Mouse (Mus musculus): ENCODE data around the gene Alk. TPM values are rescaled to one million over a fixed set of nuclear protein-coding genes. Genes with fewer than 3 reads are reported as not detected.
"Not testable (repeated sequence)": the region's sequence is repeated elsewhere in the genome, so short reads cannot be mapped to it uniquely, and the experiment has no call there.

Gene Alk
- total RNA-seq, 1 experiment from 2014 or later: not detected

DNA sequence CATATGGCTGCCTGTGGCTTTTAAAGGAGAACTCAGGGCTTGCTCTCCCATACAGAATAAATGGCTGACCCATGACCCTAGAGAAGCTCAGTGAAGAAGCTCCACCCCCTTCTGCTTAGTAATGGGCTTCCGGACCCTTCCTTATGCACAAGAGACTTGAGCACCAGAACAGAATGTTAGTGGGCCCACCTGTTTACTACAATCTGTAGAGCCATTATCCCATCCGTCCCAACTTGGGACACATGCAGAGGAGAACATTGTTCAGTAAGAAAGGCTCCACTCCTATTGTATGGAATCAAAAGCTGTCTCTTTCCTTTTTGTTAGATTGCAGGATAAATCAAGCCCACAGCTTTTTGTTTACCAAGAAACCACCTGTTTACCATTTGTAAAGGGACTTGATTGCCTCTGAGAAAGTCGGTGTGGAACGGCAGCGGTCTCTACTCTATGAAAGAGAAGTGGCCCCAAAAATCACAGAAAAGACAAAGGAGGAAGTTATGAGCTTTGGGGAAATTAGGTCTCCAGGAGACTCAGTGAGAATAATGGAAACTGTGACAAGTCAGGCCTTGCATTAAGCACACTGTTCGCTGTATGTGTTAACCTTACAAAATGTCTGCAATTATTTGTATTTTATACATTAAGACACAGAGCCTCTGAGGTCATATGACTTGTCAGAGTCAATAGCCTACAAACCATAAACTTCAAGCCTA, 47.2 kb downstream of the Alk start:
- ATAC-seq (replicated peaks in 1 of 2; ENCODE audit: insufficient read depth in 1 of 2, low FRiP score in 2 of 2, low TSS enrichment in 1 of 2, low read depth in 1 of 2, poor library complexity in 2 of 2, severe bottlenecking in 2 of 2): no peak

DNA sequence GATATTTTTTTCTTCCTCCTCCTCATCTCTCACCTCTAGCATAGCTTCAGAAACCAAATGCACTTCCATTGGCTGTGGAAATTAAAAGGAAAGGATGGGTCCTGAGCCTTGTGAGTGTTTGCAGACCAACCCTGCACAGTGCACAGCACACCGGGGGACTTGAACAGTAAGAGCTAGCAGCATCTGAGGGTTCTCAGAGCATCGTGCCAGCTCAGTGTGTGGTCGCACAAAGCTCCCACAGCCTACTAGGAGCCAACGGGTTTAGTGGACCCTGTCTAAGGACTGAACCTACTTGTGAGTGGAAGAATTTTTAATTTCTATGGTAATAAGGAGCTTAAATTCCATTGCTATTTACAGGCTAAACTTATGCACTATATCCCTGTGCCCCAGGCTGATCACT, 58.2 kb downstream of the Alk start:
- no peak for ATAC-seq (replicated peaks in 1 of 2; ENCODE audit: insufficient read depth in 1 of 2, low FRiP score in 2 of 2, low TSS enrichment in 1 of 2, low read depth in 1 of 2, poor library complexity in 2 of 2, severe bottlenecking in 2 of 2)

DNA sequence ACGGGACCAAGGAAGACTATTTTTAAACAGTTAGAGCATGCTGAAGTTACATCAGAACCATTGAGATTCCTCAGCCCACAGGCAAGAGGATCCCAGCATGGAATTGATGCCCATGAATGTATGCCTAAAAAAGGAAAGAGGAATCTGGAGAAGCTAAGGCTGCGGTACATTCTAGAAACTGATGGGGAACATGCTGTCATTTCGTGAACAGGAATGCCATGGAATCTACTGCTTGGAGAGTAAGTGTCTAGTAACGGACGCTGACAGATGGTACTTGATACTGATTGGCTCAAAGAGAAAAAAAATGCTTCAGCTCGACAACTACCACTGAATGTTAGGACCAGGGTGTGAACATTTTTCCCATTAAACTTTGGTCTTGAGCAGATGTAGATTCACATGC, 69.1 kb downstream of the Alk start:
- no peak for ATAC-seq (replicated peaks in 1 of 2; ENCODE audit: insufficient read depth in 1 of 2, low FRiP score in 2 of 2, low TSS enrichment in 1 of 2, low read depth in 1 of 2, poor library complexity in 2 of 2, severe bottlenecking in 2 of 2)

DNA sequence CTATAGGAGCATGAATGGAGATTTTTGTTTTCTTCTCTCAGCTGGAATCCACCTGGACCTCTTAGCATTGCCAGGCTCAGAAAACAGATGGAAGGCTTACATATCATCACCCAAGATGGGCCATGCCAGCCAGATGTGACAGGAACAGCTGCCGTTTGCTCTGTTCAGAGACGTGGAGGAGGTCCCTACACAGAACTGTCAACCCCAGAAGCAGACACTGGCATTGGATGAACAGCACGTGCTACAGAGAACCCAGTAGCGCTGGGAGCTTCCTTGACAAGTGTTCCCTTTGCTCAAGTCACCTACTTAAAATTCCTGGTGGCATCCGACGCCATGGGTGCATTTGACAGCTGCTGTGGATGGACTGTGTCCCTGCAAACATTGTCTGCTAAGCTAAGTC, 72.2 kb downstream of the Alk start:
- ATAC-seq (replicated peaks in 1 of 2; ENCODE audit: insufficient read depth in 1 of 2, low FRiP score in 2 of 2, low TSS enrichment in 1 of 2, low read depth in 1 of 2, poor library complexity in 2 of 2, severe bottlenecking in 2 of 2): no peak

DNA sequence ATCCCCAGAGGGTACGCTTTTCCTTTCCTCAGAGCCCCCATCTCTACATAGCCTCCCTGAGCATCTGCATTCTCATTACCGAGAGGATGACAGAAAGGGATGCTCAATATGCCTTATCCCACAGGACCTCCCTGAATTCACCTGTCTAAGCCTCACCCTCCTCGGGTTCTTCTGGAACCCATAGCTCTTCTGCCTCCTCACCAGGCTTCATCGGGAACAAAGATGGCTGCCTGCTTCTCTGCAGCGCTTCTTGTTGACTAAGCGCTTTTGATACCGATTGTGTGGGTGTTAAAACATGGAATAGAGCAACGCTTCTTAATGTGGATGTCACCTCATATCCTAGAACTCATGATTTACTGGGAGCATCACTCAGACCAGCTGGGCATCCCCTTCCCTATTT, 75.9 kb downstream of the Alk start:
- no peak for ATAC-seq (replicated peaks in 1 of 2; ENCODE audit: insufficient read depth in 1 of 2, low FRiP score in 2 of 2, low TSS enrichment in 1 of 2, low read depth in 1 of 2, poor library complexity in 2 of 2, severe bottlenecking in 2 of 2)

DNA sequence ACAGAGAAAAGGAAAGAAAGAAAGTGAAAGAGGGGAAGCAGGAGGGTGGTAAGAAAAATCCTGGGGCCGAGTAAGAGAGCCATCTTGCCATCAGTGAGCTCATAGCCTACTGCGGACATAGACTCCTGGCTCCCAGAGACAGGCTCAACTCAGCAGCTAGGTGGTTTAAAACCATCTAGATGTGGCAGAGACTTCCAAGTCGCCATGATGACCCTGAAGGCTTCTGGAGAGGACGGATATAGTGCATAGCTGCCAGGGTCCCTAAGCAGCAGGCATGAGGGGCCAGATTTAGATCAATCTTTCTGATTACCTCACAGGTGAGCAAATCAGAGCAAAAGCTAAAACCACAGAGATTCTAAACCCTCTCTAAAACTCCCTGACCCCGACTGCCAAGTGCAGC, 76.9 kb downstream of the Alk start:
- ATAC-seq (replicated peaks in 1 of 2; ENCODE audit: insufficient read depth in 1 of 2, low FRiP score in 2 of 2, low TSS enrichment in 1 of 2, low read depth in 1 of 2, poor library complexity in 2 of 2, severe bottlenecking in 2 of 2): no peak

DNA sequence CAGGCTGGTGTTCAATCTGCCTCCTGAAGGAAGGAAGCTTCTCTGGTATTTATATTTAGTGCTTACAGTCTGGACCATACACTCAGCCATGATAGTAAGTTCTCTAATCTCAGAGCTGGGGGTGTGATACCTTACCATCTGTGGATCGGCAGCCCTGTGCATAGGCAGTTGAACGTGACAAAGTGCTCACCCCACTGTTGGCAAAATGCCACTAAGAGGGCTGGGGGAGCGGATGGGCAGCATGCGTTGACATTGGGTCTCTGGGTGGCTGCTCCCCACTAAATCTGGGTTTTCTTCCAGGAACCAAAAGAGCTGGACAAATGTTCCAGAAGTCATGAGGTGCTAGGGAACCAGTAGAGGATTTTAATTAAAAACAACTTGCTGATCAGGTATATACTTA, 78.1 kb downstream of the Alk start:
- no peak for ATAC-seq (replicated peaks in 1 of 2; ENCODE audit: insufficient read depth in 1 of 2, low FRiP score in 2 of 2, low TSS enrichment in 1 of 2, low read depth in 1 of 2, poor library complexity in 2 of 2, severe bottlenecking in 2 of 2)

DNA sequence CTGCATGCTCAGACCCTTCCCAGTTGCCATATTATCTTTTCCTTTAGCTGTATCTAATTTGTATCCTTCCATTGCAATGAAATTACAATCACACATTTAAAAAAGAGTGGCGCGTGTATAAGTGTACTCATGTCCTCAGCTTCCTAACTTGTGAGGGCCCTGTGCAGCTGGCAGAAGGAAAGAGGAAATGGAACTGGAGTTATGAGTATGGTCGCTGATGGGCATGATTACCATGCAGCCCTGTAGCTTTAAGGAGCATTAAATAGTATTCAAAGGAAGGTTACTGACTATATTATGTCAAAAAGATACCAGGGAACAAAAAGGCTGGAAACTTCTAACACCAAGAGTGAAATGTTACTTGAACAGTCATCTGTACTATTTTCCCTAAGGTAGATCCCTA, 79.6 kb downstream of the Alk start:
- ATAC-seq (replicated peaks in 1 of 2; ENCODE audit: insufficient read depth in 1 of 2, low FRiP score in 2 of 2, low TSS enrichment in 1 of 2, low read depth in 1 of 2, poor library complexity in 2 of 2, severe bottlenecking in 2 of 2): no peak

DNA sequence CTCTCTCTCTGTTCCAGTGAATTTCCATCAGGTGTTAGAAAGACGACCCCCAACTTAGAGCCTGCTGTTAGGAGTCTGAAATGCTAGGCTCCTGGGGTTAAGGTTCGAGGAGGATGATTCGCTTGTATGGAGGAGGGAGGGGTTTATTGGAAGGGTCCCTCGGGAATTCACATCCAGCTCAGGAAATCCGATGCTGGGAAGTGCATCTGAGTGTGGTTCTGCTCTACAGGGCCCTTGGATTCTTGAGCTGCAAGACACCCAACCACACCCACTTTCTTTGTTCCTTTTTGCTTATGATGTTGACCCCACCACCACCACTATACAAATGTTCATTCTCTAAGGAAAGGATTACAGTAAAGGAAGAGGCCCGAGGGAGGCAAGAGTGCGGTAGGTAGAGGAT, 81.4 kb downstream of the Alk start:
- ATAC-seq (replicated peaks in 1 of 2; ENCODE audit: insufficient read depth in 1 of 2, low FRiP score in 2 of 2, low TSS enrichment in 1 of 2, low read depth in 1 of 2, poor library complexity in 2 of 2, severe bottlenecking in 2 of 2): no peak

DNA sequence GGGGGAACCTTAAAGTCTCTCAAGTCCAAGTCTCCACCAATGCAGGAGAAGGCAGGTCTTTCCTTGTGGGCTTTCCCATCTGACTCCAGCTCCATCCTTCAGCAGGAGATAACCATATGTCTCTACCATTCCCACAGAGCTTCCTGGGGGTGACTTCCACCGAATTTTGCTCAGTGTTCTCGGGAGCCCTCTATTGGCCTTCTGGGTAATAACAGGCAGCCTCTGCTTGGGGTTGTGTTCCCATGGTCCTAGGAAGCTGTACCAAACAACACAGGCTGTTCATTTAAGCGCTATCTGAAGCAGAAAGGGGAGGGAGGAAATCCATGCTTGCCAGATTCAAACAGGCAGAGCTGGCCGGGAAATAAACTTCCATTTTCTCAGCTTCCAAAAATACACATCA, 82.0 kb downstream of the Alk start:
- ATAC-seq (replicated peaks in 1 of 2; ENCODE audit: insufficient read depth in 1 of 2, low FRiP score in 2 of 2, low TSS enrichment in 1 of 2, low read depth in 1 of 2, poor library complexity in 2 of 2, severe bottlenecking in 2 of 2): peak; percentile 37 to 55; a peak in 3 of 4 replicates

DNA sequence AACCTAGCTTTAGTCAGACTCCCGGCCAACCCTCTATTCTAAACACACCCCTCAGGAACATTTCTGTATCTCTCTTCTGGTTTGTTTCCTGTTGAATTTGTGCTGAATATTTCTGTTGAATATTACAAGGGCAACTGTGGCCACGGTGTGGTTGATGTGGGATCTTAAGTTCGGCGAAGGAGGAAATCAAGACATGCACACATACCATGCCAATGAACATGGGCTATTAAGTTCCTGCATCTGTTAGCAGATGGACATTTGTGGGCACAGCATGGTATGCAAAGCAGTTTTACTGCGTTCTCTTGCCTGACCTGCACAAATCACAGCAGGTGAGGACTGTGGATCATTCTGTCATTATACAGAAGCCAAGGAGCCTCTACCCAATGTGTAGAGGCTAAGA, 83.1 kb downstream of the Alk start:
- ATAC-seq (replicated peaks in 1 of 2; ENCODE audit: insufficient read depth in 1 of 2, low FRiP score in 2 of 2, low TSS enrichment in 1 of 2, low read depth in 1 of 2, poor library complexity in 2 of 2, severe bottlenecking in 2 of 2): peak; percentile 57 to 68

DNA sequence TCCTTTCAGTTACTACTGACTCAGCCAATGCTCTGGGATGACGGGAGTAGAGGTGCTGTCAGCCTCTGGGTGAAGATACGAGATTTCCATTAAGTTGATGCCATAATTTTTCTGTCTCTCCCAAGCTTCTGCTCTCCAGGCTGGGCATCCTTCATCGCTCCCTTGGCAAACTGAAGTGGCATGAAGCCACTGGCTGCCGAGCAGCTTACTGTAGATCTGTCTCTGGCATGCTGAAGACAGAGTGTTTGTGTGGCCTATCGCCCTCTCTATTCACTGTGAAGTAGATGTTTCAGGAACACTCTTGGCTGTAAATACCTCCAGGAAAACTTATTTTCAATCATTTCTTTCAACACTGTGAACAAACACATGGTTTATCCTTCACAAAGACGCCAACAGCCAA, 93.7 kb downstream of the Alk start:
- ATAC-seq (replicated peaks in 1 of 2; ENCODE audit: insufficient read depth in 1 of 2, low FRiP score in 2 of 2, low TSS enrichment in 1 of 2, low read depth in 1 of 2, poor library complexity in 2 of 2, severe bottlenecking in 2 of 2): no peak

DNA sequence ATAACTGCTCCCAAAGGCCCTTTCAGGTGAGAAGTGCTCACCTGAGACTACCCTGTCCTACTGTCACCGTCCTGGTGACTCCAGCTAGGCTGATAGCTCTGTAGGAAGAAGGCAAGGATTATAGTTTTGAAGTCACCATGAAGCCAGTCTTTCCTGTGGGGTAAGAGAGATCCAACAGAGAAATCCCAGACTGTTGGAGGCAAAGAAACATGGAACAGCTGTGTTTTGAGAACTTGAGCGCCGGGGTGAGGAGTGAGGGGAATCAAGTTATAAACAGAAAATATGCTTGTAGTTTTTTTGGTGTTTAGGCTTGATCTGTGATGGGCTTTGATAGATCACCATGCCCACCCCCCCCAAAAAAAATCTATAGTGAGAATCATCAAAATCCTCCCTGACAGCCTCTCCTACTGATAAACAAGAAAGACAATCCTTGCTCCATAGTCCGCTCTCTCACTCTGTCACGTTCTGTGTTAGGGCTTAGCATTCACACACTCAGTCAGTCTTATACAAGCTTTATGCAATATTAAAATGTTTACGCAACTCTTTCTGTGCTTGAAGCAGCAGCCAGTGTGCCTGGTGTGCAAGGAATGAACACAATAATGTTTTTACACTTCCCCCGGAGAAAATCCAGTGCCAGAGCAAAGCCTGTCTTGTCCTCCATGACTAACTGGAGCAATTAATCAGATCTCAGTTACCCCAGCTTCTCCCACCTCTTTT, 95.6 kb downstream of the Alk start:
- no peak for ATAC-seq (replicated peaks in 1 of 2; ENCODE audit: insufficient read depth in 1 of 2, low FRiP score in 2 of 2, low TSS enrichment in 1 of 2, low read depth in 1 of 2, poor library complexity in 2 of 2, severe bottlenecking in 2 of 2)

DNA sequence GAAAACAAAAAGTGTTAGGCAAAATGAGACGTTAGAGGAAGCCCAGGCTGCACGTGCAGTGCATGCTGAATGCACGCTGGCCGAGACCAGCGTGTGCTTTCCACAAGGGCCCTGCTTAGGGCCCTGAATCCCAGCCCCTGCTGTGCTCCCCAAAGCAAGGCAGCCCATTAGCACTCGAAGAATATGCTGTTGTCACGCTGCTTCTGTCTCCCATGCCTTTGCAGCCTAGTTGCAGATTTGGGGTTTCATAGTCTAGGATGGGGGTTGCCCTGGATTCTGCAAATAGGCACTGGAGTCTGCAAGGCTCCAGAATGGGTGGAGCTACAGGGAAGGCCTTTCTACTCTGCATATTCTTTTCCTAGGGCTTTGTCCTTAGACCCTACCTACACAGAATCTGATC, 99.2 kb downstream of the Alk start:
- ATAC-seq (replicated peaks in 1 of 2; ENCODE audit: insufficient read depth in 1 of 2, low FRiP score in 2 of 2, low TSS enrichment in 1 of 2, low read depth in 1 of 2, poor library complexity in 2 of 2, severe bottlenecking in 2 of 2): no peak

DNA sequence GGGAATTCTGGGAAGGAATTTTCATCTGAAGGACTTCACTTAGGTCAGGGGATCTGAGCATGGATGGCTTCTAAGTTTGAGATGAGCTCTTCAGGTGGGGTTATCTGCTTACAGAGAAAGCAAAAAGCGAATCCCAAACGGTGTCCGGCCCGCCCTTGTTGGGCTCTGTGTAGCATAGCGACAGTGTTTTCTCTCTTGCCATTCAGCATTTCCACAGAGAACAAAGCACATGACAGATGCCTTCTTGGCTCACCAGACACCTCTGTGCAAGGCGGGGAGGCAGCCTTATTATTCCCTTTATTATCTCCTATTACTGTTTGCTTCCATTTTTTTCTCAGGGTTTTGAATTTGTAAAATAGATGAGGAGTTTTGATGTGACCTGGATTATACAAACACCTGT, 99.8 kb downstream of the Alk start:
- ATAC-seq (replicated peaks in 1 of 2; ENCODE audit: insufficient read depth in 1 of 2, low FRiP score in 2 of 2, low TSS enrichment in 1 of 2, low read depth in 1 of 2, poor library complexity in 2 of 2, severe bottlenecking in 2 of 2): no peak

DNA sequence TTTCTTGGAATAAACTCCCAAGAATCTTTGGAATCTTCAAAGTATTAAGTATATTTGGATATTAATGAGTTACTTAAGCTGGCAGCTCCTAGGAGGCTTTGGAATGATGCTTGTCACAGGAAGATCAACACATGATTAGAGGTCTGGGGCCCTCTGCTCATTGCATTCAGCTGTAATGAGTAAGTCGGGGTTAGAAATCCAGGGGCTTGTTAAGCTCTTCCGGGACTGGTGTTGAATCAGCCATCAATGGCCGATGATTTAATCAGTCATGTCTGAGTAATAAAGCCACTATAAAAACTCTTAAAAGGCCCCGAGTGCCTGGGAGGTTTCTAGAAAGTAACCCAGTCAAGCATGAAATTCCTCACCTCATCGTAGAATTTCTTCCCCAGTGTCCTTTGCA, 109.0 kb downstream of the Alk start:
- no peak for ATAC-seq (replicated peaks in 1 of 2; ENCODE audit: insufficient read depth in 1 of 2, low FRiP score in 2 of 2, low TSS enrichment in 1 of 2, low read depth in 1 of 2, poor library complexity in 2 of 2, severe bottlenecking in 2 of 2)

DNA sequence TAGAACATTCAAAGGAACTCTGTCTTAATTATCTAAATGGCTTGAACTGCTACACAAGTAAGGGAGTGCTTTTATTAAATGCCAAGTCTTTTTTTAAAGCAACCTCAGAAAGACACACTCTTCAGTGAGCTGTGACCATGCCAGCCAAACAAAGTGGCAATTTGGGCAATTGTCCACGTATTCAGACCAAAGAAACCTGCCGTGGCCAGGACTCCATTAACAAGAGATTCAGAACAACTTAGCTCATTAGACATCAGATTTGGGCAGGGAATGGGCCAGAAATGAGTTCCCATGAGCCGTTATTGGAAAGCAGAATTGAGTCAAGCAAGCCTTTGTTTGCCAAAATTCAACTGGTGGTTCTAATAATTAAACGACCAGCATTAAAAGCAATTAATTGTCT, 118.8 kb downstream of the Alk start:
- no peak for ATAC-seq (replicated peaks in 1 of 2; ENCODE audit: insufficient read depth in 1 of 2, low FRiP score in 2 of 2, low TSS enrichment in 1 of 2, low read depth in 1 of 2, poor library complexity in 2 of 2, severe bottlenecking in 2 of 2)

DNA sequence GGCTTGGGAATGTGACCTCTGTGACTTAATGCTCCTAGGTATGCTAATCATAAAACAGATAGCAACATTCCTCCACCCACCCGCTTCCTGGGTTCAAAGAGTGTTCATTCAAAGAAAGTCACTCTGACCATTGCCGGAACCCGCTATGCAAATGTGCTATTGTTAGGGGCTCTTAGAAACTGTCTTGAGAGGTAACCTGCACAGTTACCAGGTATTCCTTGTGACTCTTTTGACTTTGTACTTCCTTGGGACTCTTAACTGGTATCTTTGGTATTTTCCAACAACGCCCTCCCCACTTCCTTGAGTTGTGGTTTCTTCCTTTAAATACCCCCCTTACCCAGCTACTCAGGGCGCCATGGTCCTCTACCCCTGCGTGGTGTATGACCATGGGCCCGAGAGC, 125.2 kb downstream of the Alk start:
- not testable (repeated sequence) for ATAC-seq (replicated peaks in 1 of 2; ENCODE audit: insufficient read depth in 1 of 2, low FRiP score in 2 of 2, low TSS enrichment in 1 of 2, low read depth in 1 of 2, poor library complexity in 2 of 2, severe bottlenecking in 2 of 2)

DNA sequence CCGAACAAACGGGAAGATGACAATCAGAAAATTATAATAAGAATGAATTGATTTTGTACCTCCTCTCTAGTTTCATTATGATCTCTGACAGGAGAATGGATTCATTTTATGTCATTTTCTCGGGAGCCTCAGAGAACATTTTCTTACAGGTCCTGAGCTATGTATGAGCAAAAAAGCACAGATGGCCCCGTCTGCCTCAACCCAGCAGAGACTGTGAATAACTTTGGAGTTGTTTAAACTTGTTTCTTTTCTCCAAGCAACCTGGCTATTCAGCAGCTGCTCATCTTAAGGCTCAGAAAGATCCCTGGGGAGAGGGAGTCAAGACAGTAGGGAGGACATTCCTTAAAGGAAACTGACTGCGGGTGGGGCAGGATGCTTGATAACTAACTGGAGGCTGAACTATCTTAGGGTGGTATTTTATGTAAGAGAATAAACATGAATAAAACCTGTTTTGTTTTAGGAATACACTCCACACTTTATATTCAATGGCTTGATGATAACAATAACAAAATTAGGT, 126.5 kb downstream of the Alk start:
- no peak for ATAC-seq (replicated peaks in 1 of 2; ENCODE audit: insufficient read depth in 1 of 2, low FRiP score in 2 of 2, low TSS enrichment in 1 of 2, low read depth in 1 of 2, poor library complexity in 2 of 2, severe bottlenecking in 2 of 2)

All from hematopoietic stem cell, adult 5-6 weeks (primary cell).